Mouse (Mus musculus): ENCODE results near the gene Efna2. TPM values are rescaled to one million over a fixed set of nuclear protein-coding genes. Genes with fewer than 3 reads are reported as not detected.
"Not testable (repeated sequence)": the region's sequence is repeated elsewhere in the genome, so short reads cannot be mapped to it uniquely, and the experiment has no call there.

Efna2 gene
- polyA plus RNA-seq, 1 experiment from 2014 or later: 21.4 TPM

- H3K4me1 ChIP-seq (replicated peaks): peaks cover 27% of the 10 kb centered on the region
- peak overlapping the region; percentile 90 for H3K27ac ChIP-seq
- H3K4me2 ChIP-seq: peak overlapping the region; percentile 41
- 0 out of 2 replicates have a peak, but pooled peaks cover 3% of the 10 kb centered on the region for H3K27me3 ChIP-seq
- WGBS: 3% methylated on average over 24 of the region's 24 CpGs
- peak overlapping the region; percentile 18; the same call in 1 of the 2 replicates for H3K4me3 ChIP-seq
- ATAC-seq (ENCODE audit: low FRiP score): peak; percentile 70
- H3K9me3 ChIP-seq: no peaks in the 10 kb centered on the region
- no peaks in the 10 kb centered on the region for H3K36me3 ChIP-seq
- peak overlapping the region; percentile 66 for H3K9ac ChIP-seq
These were observed 29.6 kb downstream of the Efna2 start for GRCm38 (mm10) chr10:80208841-80209371.

DNA sequence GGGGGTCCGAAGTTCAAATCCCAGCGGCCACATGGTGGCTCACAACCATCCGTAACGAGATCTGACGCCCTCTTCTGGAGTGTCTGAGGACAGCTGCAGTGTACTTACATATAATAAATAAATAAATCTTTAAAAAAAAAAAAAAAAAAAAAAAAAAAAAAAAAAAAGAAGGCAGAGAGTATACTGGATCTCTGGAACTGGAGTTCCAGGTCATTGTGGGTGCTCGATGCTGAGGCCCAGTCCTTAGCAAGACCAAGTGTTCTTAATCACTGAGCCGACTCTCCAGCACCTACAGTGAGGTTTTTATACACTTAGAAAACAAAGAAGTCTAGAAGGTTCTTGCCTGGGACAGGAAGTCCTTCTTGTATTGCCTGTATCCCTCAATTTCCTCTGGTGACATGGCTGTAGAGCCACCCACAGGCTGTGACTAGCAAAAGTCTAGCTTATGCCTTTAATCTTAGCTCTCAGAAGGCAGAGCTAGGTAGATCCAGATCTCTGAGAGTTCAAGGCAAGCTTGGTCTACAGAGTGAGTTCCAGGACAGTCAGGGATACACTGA is 32.3 kb downstream of the Efna2 start:
- peaks cover 30% of the 10 kb centered on the region for H3K4me1 ChIP-seq (replicated peaks)
- not testable (repeated sequence) for H3K9me3 ChIP-seq; H3K27ac ChIP-seq; H3K4me3 ChIP-seq; H3K9ac ChIP-seq; H3K4me2 ChIP-seq; ATAC-seq (ENCODE audit: low FRiP score); H3K27me3 ChIP-seq; H3K36me3 ChIP-seq
- 78% methylated on average over 6 of the region's 7 CpGs for WGBS

GRCm38 (mm10) chr10:80215048-80215772 is 35.9 kb downstream of the Efna2 start:
- 15% methylated on average over 16 of the region's 16 CpGs for WGBS
- H3K36me3 ChIP-seq: no peaks in the 10 kb centered on the region
- no peak overlapping the region for H3K27ac ChIP-seq
- H3K9ac ChIP-seq: 0 out of 2 replicates have a peak overlapping the region, but pooled peaks have one; percentile 31
- no peak for ATAC-seq (ENCODE audit: low FRiP score)
- H3K4me2 ChIP-seq: no peak overlapping the region
- H3K4me1 ChIP-seq (replicated peaks): peaks cover 9% of the 10 kb centered on the region
- no peaks in the 10 kb centered on the region for H3K27me3 ChIP-seq
- no peaks in the 10 kb centered on the region for H3K9me3 ChIP-seq
- no peak overlapping the region for H3K4me3 ChIP-seq

DNA sequence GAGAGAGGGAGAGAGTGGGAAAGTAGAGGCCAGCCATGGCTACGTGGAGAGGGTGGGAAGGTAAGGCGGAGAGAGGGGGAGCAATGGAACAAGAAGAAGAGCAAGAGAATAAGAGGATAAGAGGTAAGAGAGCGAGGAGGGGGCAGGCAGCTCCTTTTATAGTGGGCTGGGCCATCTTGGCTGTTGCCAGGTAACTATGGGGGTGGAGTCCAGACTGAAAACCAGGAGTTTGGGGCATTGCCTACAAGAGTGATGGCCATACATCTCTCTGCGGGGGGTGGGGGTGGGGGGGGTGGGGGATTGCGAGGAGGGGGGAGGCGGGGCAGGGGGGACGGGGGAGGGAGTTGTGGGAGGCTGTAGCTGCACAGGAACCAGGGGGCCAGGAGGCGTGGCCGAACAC is 41.4 kb downstream of the Efna2 start:
- 42% methylated on average over 6 of the region's 9 CpGs for WGBS
- no peak overlapping the region for H3K27ac ChIP-seq
- peaks cover 3% of the 10 kb centered on the region; the same call in 1 of the 2 replicates for H3K4me1 ChIP-seq (replicated peaks)
- H3K36me3 ChIP-seq: no peaks in the 10 kb centered on the region
- no peak overlapping the region for H3K4me2 ChIP-seq
- H3K9me3 ChIP-seq: no peaks in the 10 kb centered on the region
- no peak overlapping the region for H3K9ac ChIP-seq
- no peak for ATAC-seq (ENCODE audit: low FRiP score)
- H3K4me3 ChIP-seq: no peak overlapping the region
- no peaks in the 10 kb centered on the region for H3K27me3 ChIP-seq

DNA sequence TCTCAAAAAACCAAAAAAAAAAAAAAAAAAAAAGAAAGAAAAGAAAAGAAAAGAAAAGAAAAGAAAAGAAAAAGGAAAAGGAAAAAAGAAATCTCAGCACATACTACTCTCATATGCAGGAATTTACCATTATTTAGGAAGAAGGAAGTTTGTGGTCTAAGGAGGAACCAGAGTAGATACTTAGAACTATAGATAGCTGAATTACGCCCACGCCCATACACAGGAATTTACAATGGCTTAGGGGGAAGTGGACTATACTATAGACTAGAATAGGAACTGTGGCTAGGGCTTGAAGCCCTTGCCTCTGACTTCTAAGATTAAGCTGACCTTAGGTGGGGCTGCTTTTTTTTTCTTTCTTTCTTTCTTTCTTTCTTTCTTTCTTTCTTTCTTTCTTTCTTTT is 43.9 kb downstream of the Efna2 start:
- H3K27me3 ChIP-seq; H3K4me2 ChIP-seq; H3K27ac ChIP-seq; H3K9ac ChIP-seq; H3K4me3 ChIP-seq; H3K9me3 ChIP-seq; H3K36me3 ChIP-seq; ATAC-seq (ENCODE audit: low FRiP score): not testable (repeated sequence)
- peaks cover 19% of the 10 kb centered on the region for H3K4me1 ChIP-seq (replicated peaks)
- 88% methylated on average over 2 of the region's 2 CpGs for WGBS

DNA sequence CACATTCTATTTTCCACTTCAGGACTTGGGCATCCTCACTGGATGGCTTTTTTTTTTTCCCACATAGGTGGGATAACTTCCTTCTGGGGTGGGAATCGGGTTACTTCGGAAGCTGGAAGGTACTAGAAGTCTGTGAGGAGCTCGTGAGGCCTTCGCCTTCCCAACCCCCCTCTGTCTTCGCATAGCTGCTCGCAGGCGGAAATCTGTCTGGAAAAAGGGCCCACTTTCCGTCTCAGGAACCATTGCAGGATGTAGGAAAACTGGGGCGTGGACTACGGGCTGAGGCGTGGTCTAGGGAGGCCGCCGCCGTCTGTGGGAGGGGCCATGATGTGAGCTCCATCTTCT is 46.8 kb downstream of the Efna2 start:
- H3K9ac ChIP-seq: peak overlapping the region; percentile 96
- peaks cover 43% of the 10 kb centered on the region for H3K4me1 ChIP-seq (replicated peaks)
- H3K9me3 ChIP-seq: no peaks in the 10 kb centered on the region
- H3K27me3 ChIP-seq: no peaks in the 10 kb centered on the region
- peak overlapping the region; percentile 93 for H3K4me2 ChIP-seq
- ATAC-seq (ENCODE audit: low FRiP score): no peak
- peak overlapping the region; percentile 97 for H3K27ac ChIP-seq
- H3K4me3 ChIP-seq: peak overlapping the region; percentile 80
- peaks cover 17% of the 10 kb centered on the region for H3K36me3 ChIP-seq
- WGBS: under 1% methylated on average over 14 of the region's 14 CpGs

- Histone ChIP-seq H3K27ac (peak within 1 kb of the TSS; percentile 97), H3K9ac (peak within 1 kb of the TSS; percentile 96), H3K36me3 (peaks cover 21% of the 10 kb centered on the region), H3K4me3 (peak within 1 kb of the TSS; percentile 80), H3K4me2 (peak within 1 kb of the TSS; percentile 93), H3K9me3 (no peaks in the 10 kb centered on the region), H3K27me3 (no peaks in the 10 kb centered on the region), H3K4me1 (replicated peaks) (peaks cover 43% of the 10 kb centered on the region)
- peak; percentile 97 for ATAC-seq (ENCODE audit: low FRiP score)
- WGBS: under 1% methylated on average over 53 of the region's 75 CpGs
These were observed 47.3 kb downstream of the Efna2 start, which contains the start of gene Mum1 for GRCm38 (mm10) chr10:80226416-80227165. Gene Mum1 (plus strand): TSS chr10:80226434.

DNA sequence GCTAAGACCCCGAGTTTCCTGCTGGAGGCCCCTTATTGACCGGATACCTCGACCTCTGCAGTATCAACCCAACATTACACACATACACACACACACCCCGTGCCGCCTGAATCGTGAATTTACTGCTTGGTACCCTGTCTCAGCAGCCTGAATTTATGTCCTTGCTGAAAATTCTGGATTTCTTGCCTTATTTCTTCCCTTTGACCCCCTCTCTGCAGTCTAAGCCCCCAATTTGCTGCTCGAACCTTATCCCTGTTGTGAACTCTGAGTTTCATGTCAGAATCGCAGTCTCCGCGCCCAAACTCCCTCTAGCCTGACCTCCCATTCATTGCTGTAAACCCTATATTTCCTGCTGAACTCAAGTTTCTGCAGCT is 47.9 kb downstream of the Efna2 start:
- Histone ChIP-seq H3K4me3 (peak overlapping the region; percentile 80), H3K27me3 (no peaks in the 10 kb centered on the region), H3K4me2 (peak overlapping the region; percentile 93), H3K9ac (peak overlapping the region; percentile 96), H3K27ac (peak overlapping the region; percentile 97), H3K36me3 (peaks cover 26% of the 10 kb centered on the region), H3K9me3 (no peaks in the 10 kb centered on the region), H3K4me1 (replicated peaks) (peaks cover 43% of the 10 kb centered on the region)
- peak; percentile 22 for ATAC-seq (ENCODE audit: low FRiP score)
- WGBS: 5% methylated on average over 10 of the region's 10 CpGs

DNA sequence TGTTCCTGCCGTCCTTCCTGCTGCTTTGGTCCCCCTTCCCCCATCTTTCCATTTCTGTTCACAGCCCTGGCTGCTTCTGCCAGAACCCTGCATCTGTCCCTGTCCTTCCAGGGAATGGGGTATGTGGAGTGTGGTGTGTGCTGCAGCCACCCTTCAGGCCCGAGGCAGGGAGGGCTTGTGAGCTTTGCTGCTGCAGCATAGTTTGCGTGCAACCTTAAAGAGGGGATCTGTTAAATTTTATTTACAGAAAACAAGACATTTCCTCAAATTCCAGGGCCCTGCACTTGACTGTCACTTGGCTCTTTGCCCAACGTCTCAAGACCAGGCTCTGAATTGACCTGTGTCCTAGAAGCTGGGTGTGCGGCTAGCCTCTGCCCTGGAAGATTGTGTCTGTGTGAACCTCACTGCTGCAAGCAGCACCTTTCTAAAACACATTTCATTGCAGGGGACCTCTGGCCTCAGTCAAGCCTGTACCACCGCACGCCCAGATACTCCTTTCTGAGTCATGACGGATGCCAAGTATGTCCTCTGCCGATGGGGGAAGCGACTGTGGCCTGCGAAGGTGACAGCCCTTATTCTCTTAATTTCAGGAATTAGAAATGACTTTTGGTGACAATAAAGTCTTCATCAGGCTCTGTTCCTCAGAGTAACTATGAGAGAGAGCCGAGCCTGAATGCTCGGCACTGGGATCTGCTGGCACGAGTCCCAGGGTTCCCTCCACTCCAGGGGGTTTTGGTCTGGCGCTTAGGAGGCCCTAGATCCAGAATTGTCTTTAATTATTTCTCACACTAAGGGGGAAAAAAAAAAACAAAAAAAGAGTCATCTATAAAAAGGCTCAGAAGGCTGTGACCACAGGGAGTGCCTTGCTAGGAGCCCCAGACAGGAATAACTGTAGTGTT is 48.8 kb downstream of the Efna2 start:
- H3K4me1 ChIP-seq (replicated peaks): peaks cover 52% of the 10 kb centered on the region

GRCm38 (mm10) chr10:80236145-80236825 is 57.0 kb downstream of the Efna2 start:
- H3K4me3 ChIP-seq: no peak overlapping the region
- H3K27ac ChIP-seq: no peak overlapping the region
- H3K27me3 ChIP-seq: no peaks in the 10 kb centered on the region
- no peaks in the 10 kb centered on the region for H3K9me3 ChIP-seq
- 95% methylated on average over 13 of the region's 13 CpGs for WGBS
- no peak overlapping the region for H3K4me2 ChIP-seq
- peaks cover 99% of the 10 kb centered on the region for H3K36me3 ChIP-seq
- H3K4me1 ChIP-seq (replicated peaks): peaks cover 16% of the 10 kb centered on the region
- H3K9ac ChIP-seq: no peak overlapping the region
- ATAC-seq (ENCODE audit: low FRiP score): no peak

More for the DNA sequence above, 48.8 kb downstream of the Efna2 start:
- ATAC-seq (ENCODE audit: low FRiP score): no peak
- Histone ChIP-seq H3K9ac (peak overlapping the region; percentile 96), H3K4me3 (peak overlapping the region; percentile 80), H3K36me3 (peaks cover 36% of the 10 kb centered on the region), H3K4me2 (peak overlapping the region; percentile 93), H3K9me3 (no peaks in the 10 kb centered on the region), H3K27me3 (no peaks in the 10 kb centered on the region), H3K27ac (peak overlapping the region; percentile 97)
- 52% methylated on average over 15 of the region's 15 CpGs for WGBS

DNA sequence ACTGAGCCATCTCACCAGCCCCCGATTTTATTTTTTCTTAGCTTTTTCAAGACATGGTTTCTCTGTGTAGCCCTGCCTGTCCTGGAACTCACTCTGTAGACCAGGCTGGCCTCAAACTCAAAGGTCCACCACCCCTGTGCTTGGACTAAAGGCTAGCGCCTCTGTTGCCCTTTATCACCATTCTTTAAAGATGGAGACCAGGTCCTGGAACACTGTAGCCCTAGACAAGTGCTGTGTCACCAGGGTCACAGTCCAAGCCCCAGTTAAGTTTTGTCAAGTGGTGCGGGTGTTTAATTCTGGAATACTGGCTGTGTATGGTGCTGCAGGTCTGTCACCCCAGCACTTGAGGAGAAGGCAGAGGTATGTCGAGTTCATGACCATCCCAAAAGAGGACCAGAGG is 57.7 kb downstream of the Efna2 start:
- Histone ChIP-seq H3K36me3 (peaks cover 98% of the 10 kb centered on the region), H3K9ac (no peak overlapping the region), H3K27ac (no peak overlapping the region), H3K27me3 (no peaks in the 10 kb centered on the region), H3K4me1 (replicated peaks) (peaks cover 16% of the 10 kb centered on the region), H3K4me2 (no peak overlapping the region), H3K4me3 (no peak overlapping the region), H3K9me3 (no peaks in the 10 kb centered on the region)
- no peak for ATAC-seq (ENCODE audit: low FRiP score)
- 91% methylated on average over 4 of the region's 4 CpGs for WGBS
